Mouse (Mus musculus) left cerebral cortex, postnatal 25 days (tissue): ENCODE measurements around the gene Crygc. TPM values are rescaled to one million over a fixed set of nuclear protein-coding genes. Genes with fewer than 3 reads are reported as not detected.
A peak's percentile ranks its signal among the peaks of the same experiment; 100 is the strongest.

Source experiments
- DNase-seq, 2 experiments: peaks; one replicate each; pipeline ENCODE4 v3.0.0; 2022; ENCODE audit warnings: low spot score in 2 of 2, mixed read lengths in 1 of 2
- intact Hi-C: fragments of 180-260 bp; cut with DNase I; formaldehyde crosslinking; loops from one replicate; pipeline ENCODE4 v1.15.1; 2025
- total RNA-seq, 2 experiments: library from RNA; stranded (reverse); gene quantifications; 2 replicates each; pipeline ENCODE4 v1.2.3; 2021

Crygc gene
- total RNA-seq, result not detected

DNA sequence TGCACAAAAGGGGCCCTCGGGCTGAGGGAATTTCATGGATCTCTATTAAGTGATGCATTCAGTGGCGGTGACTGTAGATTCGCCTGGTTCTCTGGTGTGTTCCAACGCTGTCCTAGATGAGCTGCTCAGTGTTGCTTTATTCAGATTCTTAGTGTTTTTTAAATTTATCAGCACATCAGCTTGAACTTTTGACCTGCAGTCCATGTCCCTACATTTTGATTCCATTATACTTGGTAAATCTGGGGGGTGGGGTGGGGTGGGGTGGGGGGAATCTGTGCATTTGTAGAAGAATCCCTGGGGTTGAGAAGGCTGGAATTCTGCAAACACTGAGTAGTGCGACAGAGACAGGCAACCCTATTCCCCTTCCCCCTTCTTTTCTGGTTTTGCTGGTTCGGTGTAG is at the start of gene Crygc:
Crygc (minus strand) TSS at position 101 of the 400 bp plus-strand sequence.
- no peak for DNase-seq
- intact Hi-C loops, result no loop called here

DNA sequence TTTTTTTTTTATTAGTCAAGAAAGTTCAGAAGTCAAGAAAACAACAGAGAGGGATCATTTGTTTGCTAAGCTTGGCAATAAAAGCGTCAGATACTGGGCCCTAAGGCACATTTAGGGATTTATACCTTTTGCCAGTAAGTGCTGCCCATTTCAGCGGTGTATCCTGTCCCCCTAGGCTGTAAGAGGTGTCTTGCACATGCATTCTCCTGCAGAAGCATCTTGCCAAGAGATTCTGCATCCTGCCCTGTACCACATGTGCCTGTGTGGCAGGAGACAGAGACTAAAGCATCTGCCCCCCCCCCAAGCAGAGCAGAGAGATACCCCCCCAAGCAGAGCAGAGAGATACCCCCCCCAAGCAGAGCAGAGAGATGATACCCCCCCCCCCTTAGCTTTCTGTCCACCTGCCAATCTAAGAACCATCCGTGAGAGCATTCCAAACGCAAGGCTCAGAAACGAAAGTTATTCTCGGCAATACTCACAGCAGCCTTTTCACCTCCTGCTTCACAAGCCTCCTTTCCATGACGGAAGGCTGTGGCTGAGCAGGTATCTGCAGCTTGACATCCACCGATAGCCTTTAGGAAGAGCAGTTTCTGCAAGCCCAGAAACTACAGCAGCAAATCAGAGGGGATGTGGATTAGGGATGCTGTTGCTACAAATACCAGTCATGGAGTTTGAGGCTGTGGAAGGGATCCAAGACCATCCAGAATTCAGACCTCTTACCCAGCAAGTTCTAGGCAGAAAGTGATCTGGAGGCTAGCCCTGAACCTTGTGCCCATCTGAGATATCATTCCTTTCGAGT is 49.3 kb upstream of the Crygc start, which contains the start of gene D630023F18Rik:
D630023F18Rik (minus strand) TSS at position 641 of the 799 bp plus-strand sequence.
- intact Hi-C loops, result no loop called here
- DNase-seq, result peak; percentile 31 to 57

DNA sequence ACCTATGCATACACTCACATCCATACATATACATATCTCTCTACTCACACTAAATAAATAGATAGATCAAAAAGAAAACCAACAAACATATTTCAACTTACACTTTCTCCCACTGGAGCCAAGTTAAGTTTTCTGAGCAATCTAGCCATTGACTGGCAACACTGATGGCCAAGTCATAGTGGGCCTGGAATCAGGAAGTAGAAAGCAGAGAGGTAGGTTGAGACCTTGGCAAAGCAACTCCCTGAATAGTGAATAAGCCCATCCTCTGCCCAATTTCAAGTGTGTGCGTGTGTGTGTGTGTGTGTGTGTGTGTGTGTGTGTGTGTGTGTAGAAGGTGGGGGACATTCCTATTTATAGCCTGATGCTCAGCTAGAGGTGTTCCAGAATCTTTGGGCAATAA is 45.9 kb upstream of the Crygc start, which contains the start of gene Gm28845:
Gm28845 (minus strand) TSS at position 121 of the 400 bp plus-strand sequence.
- DNase-seq, result no peak
- intact Hi-C loops, result no loop called here

DNA sequence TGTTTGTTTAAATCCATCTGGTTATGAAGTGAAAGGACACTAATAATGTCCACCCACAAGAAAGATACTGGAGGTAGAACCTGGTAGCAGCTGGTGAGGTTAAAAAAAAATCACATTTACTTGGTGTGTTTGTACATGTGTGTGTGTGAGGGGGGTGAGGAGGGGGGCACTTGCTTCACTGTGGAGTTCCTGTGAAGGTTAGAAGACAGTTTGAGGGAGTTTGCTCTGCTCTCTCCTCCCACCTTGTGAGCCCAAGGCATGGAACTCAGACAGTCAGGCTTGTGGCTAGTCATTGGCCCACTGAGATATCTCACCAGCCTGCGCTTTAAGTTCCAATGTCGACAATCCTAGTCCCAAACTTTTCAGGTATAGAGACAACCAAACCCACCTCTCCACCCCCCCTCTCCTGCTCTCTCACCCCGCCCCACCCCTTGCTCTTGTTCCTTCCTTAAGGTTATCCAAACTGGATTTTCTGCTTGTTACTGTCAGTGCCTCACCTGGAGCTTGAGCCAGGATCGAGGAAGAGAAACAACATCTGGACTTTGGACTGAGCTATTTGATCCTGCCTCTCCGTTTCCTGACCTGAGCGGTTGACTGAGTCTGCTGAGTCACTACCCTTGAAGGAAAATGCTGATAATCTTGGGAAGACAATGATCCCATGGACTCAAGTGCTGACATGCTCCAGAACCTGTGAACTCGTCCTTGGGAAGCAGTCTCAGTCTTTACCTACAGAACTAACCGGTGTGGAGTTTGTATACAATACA is 44.8 kb upstream of the Crygc start:
- no peak for DNase-seq
- intact Hi-C loops, result no loop called here

GRCm38 (mm10) chr1:65113536-65114172 is 40.2 kb upstream of the Crygc start:
- intact Hi-C loops, result loop anchor here (5.0 kb wide), 1 partner anchor 49 kb away; no protein-coding TSS in a partner anchor
- no peak for DNase-seq

DNA sequence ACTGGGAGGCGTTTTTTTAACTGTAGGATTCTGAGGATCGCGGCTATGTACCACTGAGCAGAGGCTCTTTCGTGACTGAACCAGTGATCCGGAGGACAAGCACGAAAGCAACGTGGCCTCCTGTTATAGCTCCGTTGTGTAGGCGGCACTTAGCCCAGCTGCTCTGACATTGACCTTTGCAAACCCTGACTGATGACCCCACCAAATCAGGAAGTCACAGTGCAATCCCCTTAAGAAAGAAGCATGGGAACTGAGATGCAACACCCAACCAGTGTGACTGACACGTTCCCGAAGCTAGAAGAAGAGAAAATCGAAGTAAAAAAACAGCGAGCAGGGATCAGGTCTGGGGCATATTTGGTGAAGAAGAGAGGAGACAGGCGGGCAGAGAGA is 39.3 kb upstream of the Crygc start:
- intact Hi-C loops, result loop anchor here (1.0 to 5.0 kb wide), 2 partner anchors 49 to 65 kb away; no protein-coding TSS in a partner anchor
- DNase-seq, result no peak

DNA sequence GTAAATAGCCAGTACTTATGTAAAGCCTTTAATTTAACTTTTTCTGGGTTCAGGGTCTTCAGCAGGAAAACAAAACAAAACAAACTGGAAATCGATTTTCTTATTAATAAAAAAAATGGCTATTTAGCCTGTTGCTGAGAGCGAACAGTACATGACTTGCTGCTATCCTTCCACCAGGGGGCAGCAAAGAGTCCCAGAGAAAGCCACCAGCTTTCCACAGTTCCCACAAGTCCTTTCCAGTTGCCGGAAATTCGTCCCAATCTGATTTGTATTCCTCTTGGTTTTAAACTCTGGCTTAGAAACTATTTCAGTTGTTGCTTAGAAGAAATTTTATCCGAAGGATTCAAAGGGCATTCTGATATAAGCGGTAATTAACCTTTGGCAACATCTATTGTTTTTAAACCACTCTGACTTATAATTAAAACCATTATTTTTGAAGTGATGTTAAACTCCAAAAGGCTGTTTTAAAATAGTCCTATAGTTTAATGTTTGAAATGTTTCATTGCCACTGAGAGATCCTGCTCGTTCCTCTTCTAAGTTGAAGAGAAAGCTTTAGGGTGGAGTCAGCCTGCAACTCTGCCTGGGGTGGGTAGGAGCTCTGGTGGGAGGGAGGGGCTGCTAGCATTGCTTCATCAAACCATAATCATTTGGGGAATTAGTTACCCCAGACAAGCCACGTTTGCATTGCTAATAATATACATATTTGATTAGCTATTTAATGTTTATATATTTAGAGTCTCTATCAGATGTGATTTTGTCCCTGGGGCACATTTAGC is 38.7 kb upstream of the Crygc start:
- DNase-seq, result peak; percentile 80 to 81

GRCm38 (mm10) chr1:65109756-65110435 is 36.4 kb upstream of the Crygc start:
- no peak for DNase-seq
- intact Hi-C loops, result loop anchor here (5.0 kb wide), 1 partner anchor 52 kb away; no protein-coding TSS in a partner anchor

More for the DNA sequence above, 38.7 kb upstream of the Crygc start:
- intact Hi-C loops, result loop anchor here (1.0 to 5.0 kb wide), 2 partner anchors 50 to 66 kb away; no protein-coding TSS in a partner anchor

GRCm38 (mm10) chr1:65109196-65109595 is 35.7 kb upstream of the Crygc start:
- intact Hi-C loops, result no loop called here
- DNase-seq, result no peak

DNA sequence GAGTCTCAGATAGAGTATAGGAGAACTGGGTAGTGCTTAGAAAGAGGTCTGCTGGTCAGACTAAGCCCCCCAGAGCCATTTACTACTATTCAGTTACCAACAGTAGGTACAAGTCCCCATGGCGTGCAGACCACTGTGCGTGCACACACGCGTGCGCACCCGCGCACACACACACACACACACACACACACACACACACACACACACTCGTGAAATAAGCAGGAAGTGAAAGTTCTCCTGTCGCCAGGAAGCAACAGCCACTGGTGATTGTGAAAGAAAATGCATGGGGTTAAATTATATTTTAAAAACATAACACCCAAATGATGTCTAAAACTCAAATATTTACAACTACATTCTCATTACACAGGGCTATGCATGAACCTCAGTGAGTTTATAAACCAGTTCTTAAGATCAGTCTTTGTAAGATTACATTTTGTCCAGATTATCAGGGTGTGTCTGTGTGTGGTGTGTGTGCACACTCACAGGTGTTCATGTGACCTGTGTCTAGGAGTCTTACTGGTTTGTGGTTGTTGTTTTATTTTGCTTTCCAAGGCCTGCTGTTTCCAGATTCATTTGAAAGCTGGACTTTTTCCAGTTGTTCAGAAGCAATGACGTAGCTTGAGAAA is 34.3 kb upstream of the Crygc start:
- intact Hi-C loops, result no loop called here

DNA sequence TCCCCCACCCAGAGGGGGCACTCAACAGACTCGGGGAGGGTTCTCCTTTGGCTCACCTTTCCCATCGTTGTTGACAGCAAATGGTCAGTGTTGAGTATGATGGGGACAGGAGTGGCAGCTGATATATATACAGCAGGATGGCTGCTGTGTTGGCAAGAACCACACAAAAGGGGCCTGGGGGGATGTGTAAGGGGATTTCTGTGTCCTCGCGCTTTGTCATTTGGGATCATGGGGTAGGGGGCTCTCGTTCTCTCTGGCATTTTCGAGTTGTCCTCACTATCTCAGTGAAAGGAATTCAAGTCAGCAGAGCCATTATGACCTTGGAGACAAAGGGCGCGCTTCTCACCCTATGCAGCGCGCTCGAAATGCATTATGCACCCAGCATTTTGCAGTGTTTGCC is 29.8 kb upstream of the Crygc start, which contains the start of gene Cryga:
Cryga (minus strand) TSS at position 101 of the 400 bp plus-strand sequence.
- intact Hi-C loops, result no loop called here
- no peak for DNase-seq

More for the DNA sequence above, 34.3 kb upstream of the Crygc start:
- DNase-seq, result no peak

GRCm38 (mm10) chr1:65096953-65097352 is 23.5 kb upstream of the Crygc start:
- no peak for DNase-seq
- intact Hi-C loops, result no loop called here

DNA sequence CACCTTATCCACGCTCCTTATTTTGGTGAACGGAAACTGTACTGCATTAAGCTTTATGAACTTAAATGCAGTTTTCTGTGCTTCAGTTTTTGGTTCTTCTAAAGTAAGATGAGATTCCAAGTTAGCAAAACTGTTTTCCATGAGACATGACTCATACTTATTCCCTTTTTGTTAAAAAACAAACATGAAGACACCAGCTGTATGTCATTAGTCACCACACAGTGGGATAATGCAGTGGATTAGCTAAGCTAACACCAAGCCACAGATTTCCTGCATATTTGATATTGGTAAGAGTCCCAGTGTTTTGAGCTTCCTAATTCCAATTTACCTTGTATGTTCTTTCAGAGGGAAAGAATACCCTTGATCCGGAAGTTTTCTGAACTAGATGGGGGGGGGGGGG is 18.1 kb upstream of the Crygc start:
- intact Hi-C loops, result no loop called here
- DNase-seq, result peak in 1 of 2 experiments; percentile 5

GRCm38 (mm10) chr1:65090370-65090769 is 16.9 kb upstream of the Crygc start:
- DNase-seq, result no peak
- intact Hi-C loops, result no loop called here

- intact Hi-C loops, result no loop called here
- no peak for DNase-seq
These were observed 15.3 kb upstream of the Crygc start for GRCm38 (mm10) chr1:65088567-65089356.

GRCm38 (mm10) chr1:65082188-65082587 is 8.7 kb upstream of the Crygc start, which contains the start of gene Crygb:
TSS of gene Crygb (minus strand) at chr1:65082288.
- no peak for DNase-seq

DNA sequence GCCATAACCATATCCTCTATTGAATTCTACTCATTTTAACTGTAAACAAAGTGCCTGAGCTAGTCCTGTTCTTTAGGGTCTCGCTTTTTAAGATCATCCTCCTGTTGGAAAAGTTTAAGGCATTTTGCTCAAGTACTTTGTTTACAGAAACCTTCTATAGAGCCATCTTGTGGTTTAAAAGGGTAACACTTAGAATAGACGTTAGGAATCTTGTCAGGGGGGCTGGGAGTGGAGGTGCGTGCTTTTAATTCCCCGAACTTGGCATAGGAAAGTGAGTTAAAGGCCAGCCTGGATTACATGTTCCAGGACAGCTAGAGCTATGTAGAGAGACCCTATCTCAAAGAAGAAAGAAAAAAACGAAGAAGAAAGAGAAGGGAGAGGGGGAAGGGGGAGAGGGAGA is 2.1 kb upstream of the Crygc start:
- no peak for DNase-seq
- intact Hi-C loops, result loop anchor here (2.0 kb wide), 1 partner anchor 29 kb away; no protein-coding TSS in a partner anchor

More at GRCm38 (mm10) chr1:65082188-65082587, 8.7 kb upstream of the Crygc start, which contains the start of gene Crygb:
- intact Hi-C loops, result no loop called here
